Mouse (Mus musculus) E14TG2a.4 (cell line): ENCODE measurements around the gene Il31ra.

ENCODE experiments used
- H3K27me3 ChIP-seq: 2 replicates; pipeline ENCODE4 v1.6.1; 2014; ENCODE audit warnings: low read length, control low read depth; ENCODE audit not compliant: insufficient read depth
- H3K36me3 ChIP-seq: 2 replicates; pipeline ENCODE4 v1.6.1; 2014; ENCODE audit warnings: low read length, control low read depth; ENCODE audit not compliant: insufficient read depth
- H3K4me1 ChIP-seq: replicated peaks from 2 replicates; pipeline ENCODE4 v1.6.1; 2014; ENCODE audit warnings: low read depth, low read length, control low read depth
- H3K4me3 ChIP-seq: replicated peaks from 2 replicates; pipeline ENCODE4 v1.5.1; 2014; ENCODE audit warnings: mild to moderate bottlenecking, low read length
- H3K9me3 ChIP-seq: 2 replicates; pipeline ENCODE4 v1.6.1; 2014; ENCODE audit warnings: low read length, control low read depth
- CTCF ChIP-seq: conservative IDR thresholded peaks from 2 replicates; pipeline ENCODE4 v1.5.1; 2014; ENCODE audit warnings: low read length
- NANOG ChIP-seq: IDR thresholded peaks from 2 replicates; pipeline ENCODE4 v1.6.1; 2014; ENCODE audit warnings: borderline replicate concordance, low read length, mixed read lengths
- POU5F1 ChIP-seq: IDR thresholded peaks from 2 replicates; pipeline ENCODE4 v1.6.1; 2014; ENCODE audit warnings: low read length, borderline replicate concordance

Gene Il31ra

DNA sequence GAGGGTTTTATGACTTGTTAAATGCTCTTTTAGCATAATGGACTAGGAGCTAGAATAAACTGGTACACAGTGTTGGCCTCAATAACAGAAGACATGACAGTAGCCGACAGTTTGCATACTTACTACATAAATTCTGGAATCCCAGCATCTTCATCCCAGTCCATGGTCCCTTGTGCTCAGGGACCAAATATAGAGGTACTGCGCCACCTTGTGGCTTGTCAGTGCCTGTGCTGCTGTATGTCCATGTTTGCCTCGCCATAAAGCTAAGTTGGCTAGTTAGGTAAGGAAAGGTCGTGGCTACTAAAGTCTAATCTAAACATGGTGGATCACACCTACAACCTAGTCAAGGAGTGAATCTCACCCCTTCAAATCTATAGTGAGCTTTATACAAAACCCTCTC is 84.7 kb downstream of the Il31ra start:
- peaks cover 44% of the 10 kb centered on the region for H3K36me3 ChIP-seq
- H3K9me3 ChIP-seq: no peaks in the 10 kb centered on the region
- H3K4me3 ChIP-seq: no peak overlapping the region
- no peaks in the 10 kb centered on the region for H3K27me3 ChIP-seq
- H3K4me1 ChIP-seq: peaks cover 34% of the 10 kb centered on the region
- peak; percentile 83 for TF ChIP-seq CTCF
- TF ChIP-seq NANOG: no peak
- TF ChIP-seq POU5F1: no peak

DNA sequence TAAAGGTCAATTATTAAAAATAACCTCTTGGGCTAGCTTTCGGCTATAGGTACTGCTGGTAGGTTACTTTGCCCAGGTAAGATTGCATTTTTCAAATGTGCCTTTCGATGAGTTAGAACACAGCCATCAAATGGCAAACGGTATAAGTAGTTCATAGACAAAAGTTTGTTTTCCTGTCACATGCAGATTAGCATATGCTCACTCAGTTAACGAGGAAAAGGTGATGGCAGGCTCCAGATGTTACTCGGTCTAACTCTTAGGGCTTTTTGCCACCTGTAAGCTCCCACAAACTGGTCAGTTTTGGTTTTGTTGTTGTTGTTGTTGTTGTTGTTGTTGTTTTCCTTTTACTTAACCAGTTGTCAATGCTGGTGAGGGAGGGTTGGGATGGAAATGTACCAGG is 85.7 kb downstream of the Il31ra start:
- Histone ChIP-seq H3K27me3 (no peaks in the 10 kb centered on the region), H3K36me3 (peaks cover 54% of the 10 kb centered on the region), H3K4me3 (no peak overlapping the region), H3K9me3 (no peaks in the 10 kb centered on the region), H3K4me1 (peaks cover 42% of the 10 kb centered on the region)
- TF ChIP-seq CTCF (no peak), POU5F1 (no peak), NANOG (no peak)

DNA sequence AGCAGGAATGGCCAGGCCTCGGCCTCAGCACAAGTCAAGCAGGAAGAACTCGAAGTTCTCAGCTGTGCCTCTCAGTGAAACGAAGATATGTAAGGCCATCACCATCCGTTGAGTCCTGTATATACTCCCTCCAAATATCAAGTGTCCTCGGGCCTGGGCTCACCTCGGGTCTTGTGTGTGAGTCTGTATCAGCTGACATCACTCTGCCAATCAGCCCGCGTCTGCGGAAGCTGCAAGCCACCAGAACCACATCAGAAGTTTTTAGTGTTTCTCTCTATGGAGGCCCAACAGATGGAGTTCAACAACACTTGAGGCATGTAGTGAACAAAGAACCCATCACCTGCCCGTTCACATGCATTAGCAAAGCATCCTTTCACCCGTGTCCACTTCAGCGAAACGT is 86.5 kb downstream of the Il31ra start:
- H3K36me3 ChIP-seq: peaks cover 62% of the 10 kb centered on the region
- H3K4me1 ChIP-seq: peaks cover 42% of the 10 kb centered on the region
- no peak overlapping the region for H3K4me3 ChIP-seq
- no peaks in the 10 kb centered on the region for H3K9me3 ChIP-seq
- TF ChIP-seq NANOG (no peak), POU5F1 (no peak), CTCF (no peak)
- no peaks in the 10 kb centered on the region for H3K27me3 ChIP-seq

DNA sequence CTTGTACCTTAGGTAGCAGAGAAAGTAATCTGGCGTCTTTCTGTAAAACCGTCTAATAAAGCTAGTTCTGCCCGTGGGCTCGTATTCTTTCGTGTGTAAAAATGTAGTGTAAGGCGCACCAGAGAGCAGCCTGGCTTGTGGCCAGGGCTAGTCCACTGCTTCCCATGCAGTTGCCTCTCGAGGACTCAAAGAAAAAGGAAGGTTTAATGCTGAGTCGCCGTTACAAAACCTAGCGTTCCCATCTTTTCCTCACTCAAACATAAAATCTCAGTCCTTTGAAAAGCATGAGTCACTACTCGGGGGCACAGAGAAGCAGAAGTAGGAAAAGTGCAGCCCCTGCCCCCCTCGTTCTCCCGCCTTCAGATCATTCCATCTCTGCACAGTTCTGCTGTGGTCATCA is 87.4 kb downstream of the Il31ra start:
- no peak for TF ChIP-seq CTCF
- TF ChIP-seq POU5F1: no peak
- TF ChIP-seq NANOG: no peak
- peaks cover 71% of the 10 kb centered on the region for H3K36me3 ChIP-seq

DNA sequence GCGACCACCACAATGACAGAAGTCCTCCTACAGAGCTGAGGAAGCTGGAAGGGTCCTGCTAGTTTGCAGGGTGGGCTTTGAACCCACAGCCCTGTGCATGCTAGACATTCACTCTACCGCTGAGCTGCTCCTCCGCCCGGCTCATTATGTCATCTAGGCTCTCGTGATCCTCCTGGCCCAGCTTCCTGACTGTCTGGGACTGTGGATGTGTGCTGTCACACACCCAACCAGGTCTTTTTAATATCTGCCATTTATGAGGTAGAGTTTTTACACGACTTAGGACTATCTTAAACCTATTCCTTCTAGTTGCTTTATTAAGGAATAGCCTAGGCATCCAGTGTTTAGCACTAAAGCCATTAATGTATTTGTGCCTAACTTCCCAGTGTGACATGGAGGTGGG is 88.7 kb downstream of the Il31ra start:
- Histone ChIP-seq H3K27me3 (no peaks in the 10 kb centered on the region), H3K4me1 (peaks cover 37% of the 10 kb centered on the region), H3K36me3 (peaks cover 85% of the 10 kb centered on the region), H3K4me3 (no peak overlapping the region), H3K9me3 (no peaks in the 10 kb centered on the region)
- TF ChIP-seq POU5F1: no peak
- no peak for TF ChIP-seq NANOG
- no peak for TF ChIP-seq CTCF

More for the DNA sequence above, 87.4 kb downstream of the Il31ra start:
- H3K27me3 ChIP-seq: no peaks in the 10 kb centered on the region
- H3K4me3 ChIP-seq: no peak overlapping the region
- H3K9me3 ChIP-seq: no peaks in the 10 kb centered on the region
- H3K4me1 ChIP-seq: peaks cover 42% of the 10 kb centered on the region

DNA sequence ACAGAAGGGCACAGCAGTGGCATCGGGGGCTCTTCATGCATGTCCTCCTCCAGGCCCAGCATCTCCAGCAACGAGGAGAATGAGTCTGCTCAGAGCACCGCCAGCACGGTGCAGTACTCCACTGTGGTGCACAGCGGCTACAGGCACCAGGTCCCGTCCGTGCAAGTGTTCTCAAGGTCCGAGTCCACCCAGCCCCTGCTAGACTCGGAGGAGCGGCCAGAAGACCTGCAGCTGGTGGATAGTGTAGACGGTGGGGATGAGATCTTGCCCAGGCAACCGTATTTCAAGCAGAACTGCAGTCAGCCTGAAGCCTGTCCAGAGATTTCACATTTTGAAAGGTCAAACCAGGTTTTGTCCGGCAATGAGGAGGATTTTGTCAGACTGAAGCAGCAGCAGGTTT is 90.3 kb downstream of the Il31ra start:
- Histone ChIP-seq H3K4me3 (no peak overlapping the region), H3K27me3 (no peaks in the 10 kb centered on the region), H3K4me1 (peaks cover 33% of the 10 kb centered on the region), H3K9me3 (no peaks in the 10 kb centered on the region), H3K36me3 (peaks cover 100% of the 10 kb centered on the region)
- TF ChIP-seq POU5F1: no peak
- no peak for TF ChIP-seq CTCF
- no peak for TF ChIP-seq NANOG

DNA sequence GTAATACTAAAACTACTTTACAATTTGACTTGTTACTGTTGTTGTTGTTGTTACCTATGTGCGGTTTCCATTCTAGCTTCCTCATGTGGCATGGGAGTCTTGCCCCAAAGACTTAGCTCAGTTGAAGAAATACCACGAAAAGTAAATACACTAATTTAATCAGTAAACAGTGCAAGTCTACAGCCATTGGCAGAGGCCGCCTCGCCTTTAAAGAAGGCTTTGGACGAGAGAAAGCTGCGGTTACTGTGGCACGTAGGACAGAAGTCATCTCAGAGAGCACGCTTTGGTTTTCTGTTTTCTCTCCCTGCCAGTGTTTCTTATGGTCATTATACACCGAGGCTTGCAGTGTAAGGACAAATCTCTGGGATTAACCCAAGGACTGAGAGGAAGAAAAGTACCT is 93.7 kb downstream of the Il31ra start:
- no peak for TF ChIP-seq CTCF
- no peak for TF ChIP-seq NANOG
- no peak for TF ChIP-seq POU5F1
- no peaks in the 10 kb centered on the region for H3K27me3 ChIP-seq
- no peaks in the 10 kb centered on the region for H3K9me3 ChIP-seq
- H3K4me1 ChIP-seq: peaks cover 25% of the 10 kb centered on the region
- peaks cover 98% of the 10 kb centered on the region for H3K36me3 ChIP-seq
- H3K4me3 ChIP-seq: no peak overlapping the region

DNA sequence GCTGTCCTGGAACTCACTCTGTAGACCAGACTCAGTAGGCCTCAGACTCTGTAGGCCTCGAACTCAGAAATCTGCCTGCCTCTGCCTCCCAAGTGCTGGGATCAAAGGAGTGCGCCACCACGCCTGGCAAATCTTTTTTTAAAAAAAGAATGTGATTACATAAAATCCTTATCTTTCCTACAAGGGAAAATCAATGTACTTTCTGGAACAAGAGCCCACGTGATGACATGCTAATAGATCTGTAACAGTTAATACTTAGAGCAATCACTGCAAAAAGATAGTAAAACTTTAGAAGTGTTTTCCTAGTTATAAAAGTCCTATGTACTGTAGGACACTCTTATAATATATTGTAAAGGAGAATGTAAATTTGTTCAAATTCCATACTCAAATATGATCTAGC is 94.1 kb downstream of the Il31ra start:
- no peak overlapping the region for H3K4me3 ChIP-seq
- TF ChIP-seq NANOG: no peak
- no peak for TF ChIP-seq POU5F1
- no peak for TF ChIP-seq CTCF
- peaks cover 25% of the 10 kb centered on the region for H3K4me1 ChIP-seq
- no peaks in the 10 kb centered on the region for H3K9me3 ChIP-seq
- H3K36me3 ChIP-seq: peaks cover 98% of the 10 kb centered on the region
- H3K27me3 ChIP-seq: no peaks in the 10 kb centered on the region

DNA sequence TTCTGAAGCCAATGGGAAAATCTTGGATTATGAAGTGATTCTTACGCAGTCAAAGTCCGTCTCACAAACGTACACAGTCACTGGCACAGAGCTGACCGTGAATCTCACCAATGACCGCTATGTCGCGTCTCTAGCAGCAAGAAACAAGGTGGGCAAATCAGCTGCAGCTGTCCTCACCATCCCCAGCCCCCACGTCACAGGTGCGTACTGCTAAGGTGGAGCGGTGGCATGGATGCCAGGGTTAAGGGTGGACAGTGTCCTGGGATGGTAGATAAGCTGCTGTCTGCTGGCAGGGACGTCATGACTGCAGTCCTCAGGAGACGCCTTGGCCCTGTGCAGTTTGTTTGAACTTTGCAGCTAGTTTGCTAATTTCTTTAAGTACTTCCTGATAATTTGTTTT is 99.6 kb downstream of the Il31ra start:
- Histone ChIP-seq H3K9me3 (no peaks in the 10 kb centered on the region), H3K4me1 (peaks cover 14% of the 10 kb centered on the region; the same call in 1 of the 2 replicates), H3K27me3 (no peaks in the 10 kb centered on the region), H3K36me3 (peaks cover 98% of the 10 kb centered on the region), H3K4me3 (no peak overlapping the region)
- TF ChIP-seq NANOG (no peak), POU5F1 (no peak), CTCF (no peak)
